Mouse (Mus musculus) neural tube, embryonic 11.5 days (tissue): ENCODE results near the gene Aifm2. TPM values are rescaled to one million over a fixed set of nuclear protein-coding genes. Genes with fewer than 3 reads are reported as not detected.

Experiments used
- ATAC-seq: fragments of 200-750 bp; cut with Nextera tagmentation; 2 replicates; pipeline ENCODE4 v1.8.0; 2017; ENCODE audit warnings: moderate number of reproducible peaks, mild to moderate bottlenecking, moderate TSS enrichment, moderate library complexity; ENCODE audit not compliant: insufficient read depth, low FRiP score, low TSS enrichment
- DNase-seq: peaks from one replicate; pipeline ENCODE4 v3.0.0-alpha.2; 2015; ENCODE audit warnings: low spot score
- H3K27ac ChIP-seq: fragments of 300-500 bp; sonication (generic); 2 replicates; pipeline ENCODE4 v1.5.1; 2014; ENCODE audit warnings: low read depth, mild to moderate bottlenecking, low read length
- H3K27me3 ChIP-seq: fragments of 300-500 bp; sonication (generic); 2 replicates; pipeline ENCODE4 v1.6.1; 2014; ENCODE audit warnings: mild to moderate bottlenecking, low read length, mixed read lengths; ENCODE audit not compliant: control insufficient read depth, insufficient read depth
- H3K36me3 ChIP-seq: fragments of 300-500 bp; sonication (generic); 2 replicates; pipeline ENCODE4 v1.6.1; 2014; ENCODE audit warnings: mild to moderate bottlenecking, low read length, moderate library complexity, mixed read lengths; ENCODE audit not compliant: control insufficient read depth, insufficient read depth
- H3K4me1 ChIP-seq: fragments of 300-500 bp; sonication (generic); 2 replicates; pipeline ENCODE4 v1.6.1; 2014; ENCODE audit warnings: low read length, mixed read lengths; ENCODE audit not compliant: control insufficient read depth, insufficient read depth
- H3K4me2 ChIP-seq: fragments of 300-500 bp; sonication (generic); 2 replicates; pipeline ENCODE4 v1.6.1; 2014; ENCODE audit warnings: low read depth, mild to moderate bottlenecking, moderate library complexity
- H3K4me3 ChIP-seq: fragments of 300-500 bp; sonication (generic); 2 replicates; pipeline ENCODE4 v1.5.1; 2014; ENCODE audit warnings: low read depth, low read length
- H3K9ac ChIP-seq: fragments of 300-500 bp; sonication (generic); 2 replicates; pipeline ENCODE4 v1.6.1; 2014; ENCODE audit warnings: mild to moderate bottlenecking, low read length
- H3K9me3 ChIP-seq: fragments of 300-500 bp; sonication (generic); 2 replicates; pipeline ENCODE4 v1.6.1; 2016; ENCODE audit warnings: low read length; ENCODE audit not compliant: control insufficient read depth
- WGBS: fragments of 180-500 bp; shearing (Covaris S2); extraction: QIAGEN DNeasy Blood & Tissue Kit; methylation state at CpG from one replicate; pipeline ENCODE4 v1.1.7; 2014; 5-methylcytosine and 5-hydroxymethylcytosine counted together
- polyA plus RNA-seq: library from polyadenylated mRNA; unstranded; fragments of >200 nt; fragmentation: Nextera tagmentation; extraction: Ambion mirVana; gene quantifications from 2 replicates; pipeline ENCODE4 v1.2.1, GENCODE M21; 2014

Gene Aifm2
- polyA plus RNA-seq, 1 experiment from 2014 or later: 11.8 TPM

DNA sequence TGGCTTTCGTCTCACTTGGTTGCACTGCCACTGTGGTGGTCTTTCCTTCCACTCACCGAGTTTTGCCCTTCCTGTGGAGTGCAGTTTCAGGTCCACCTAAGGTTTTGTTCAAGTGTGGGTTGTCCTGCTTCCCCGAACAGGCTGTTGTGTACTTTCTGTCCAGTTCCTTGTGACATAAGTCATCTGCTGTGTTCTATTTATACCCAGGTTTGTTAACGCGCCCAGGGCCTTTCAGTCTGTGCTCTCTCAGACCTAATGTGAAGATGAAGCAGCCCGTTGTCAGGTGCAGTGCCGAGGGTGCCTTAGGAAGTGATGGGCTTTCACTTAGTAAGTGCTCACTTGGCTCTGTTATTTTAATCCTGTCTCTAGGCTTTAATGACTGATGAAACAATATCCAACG lies 25.7 kb upstream of the Aifm2 start:
- Histone ChIP-seq H3K4me1 (no peaks in the 10 kb centered on the region), H3K27me3 (no peaks in the 10 kb centered on the region), H3K4me3 (no peak overlapping the region), H3K36me3 (peaks cover 18% of the 10 kb centered on the region), H3K4me2 (no peak overlapping the region), H3K27ac (no peak overlapping the region), H3K9me3 (no peaks in the 10 kb centered on the region), H3K9ac (no peak overlapping the region)
- DNase-seq (no peak), ATAC-seq (no peak)
- 92% methylated on average over 8 of the region's 8 CpGs for whole genome bisulfite sequencing

DNA sequence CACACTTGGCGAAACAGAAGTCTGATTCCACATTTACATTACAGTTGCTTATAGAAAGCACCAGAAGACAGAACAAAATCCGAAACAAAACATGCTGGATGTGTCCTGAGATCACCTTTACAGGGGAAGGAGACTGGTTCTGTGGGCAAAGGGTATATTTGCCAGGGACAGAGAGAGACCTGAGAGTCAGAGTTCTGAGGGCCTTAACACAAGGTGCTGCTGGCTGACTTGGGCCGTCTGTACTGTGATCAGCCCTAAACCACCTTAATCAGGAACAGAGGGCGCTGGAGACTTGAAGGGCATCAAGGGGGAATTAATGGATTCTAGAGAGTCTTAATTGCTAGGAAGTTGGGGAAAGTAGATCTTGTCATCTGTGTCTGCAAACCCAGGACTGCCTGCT lies 21.5 kb upstream of the Aifm2 start:
- Histone ChIP-seq H3K4me3 (no peak overlapping the region), H3K27ac (no peak overlapping the region), H3K9ac (no peak overlapping the region), H3K4me1 (peaks cover 11% of the 10 kb centered on the region), H3K9me3 (no peaks in the 10 kb centered on the region), H3K4me2 (no peak overlapping the region), H3K36me3 (peaks cover 13% of the 10 kb centered on the region), H3K27me3 (no peaks in the 10 kb centered on the region)
- no peak for ATAC-seq
- no peak for DNase-seq
- WGBS: 73% methylated on average over 4 of the region's 4 CpGs

DNA sequence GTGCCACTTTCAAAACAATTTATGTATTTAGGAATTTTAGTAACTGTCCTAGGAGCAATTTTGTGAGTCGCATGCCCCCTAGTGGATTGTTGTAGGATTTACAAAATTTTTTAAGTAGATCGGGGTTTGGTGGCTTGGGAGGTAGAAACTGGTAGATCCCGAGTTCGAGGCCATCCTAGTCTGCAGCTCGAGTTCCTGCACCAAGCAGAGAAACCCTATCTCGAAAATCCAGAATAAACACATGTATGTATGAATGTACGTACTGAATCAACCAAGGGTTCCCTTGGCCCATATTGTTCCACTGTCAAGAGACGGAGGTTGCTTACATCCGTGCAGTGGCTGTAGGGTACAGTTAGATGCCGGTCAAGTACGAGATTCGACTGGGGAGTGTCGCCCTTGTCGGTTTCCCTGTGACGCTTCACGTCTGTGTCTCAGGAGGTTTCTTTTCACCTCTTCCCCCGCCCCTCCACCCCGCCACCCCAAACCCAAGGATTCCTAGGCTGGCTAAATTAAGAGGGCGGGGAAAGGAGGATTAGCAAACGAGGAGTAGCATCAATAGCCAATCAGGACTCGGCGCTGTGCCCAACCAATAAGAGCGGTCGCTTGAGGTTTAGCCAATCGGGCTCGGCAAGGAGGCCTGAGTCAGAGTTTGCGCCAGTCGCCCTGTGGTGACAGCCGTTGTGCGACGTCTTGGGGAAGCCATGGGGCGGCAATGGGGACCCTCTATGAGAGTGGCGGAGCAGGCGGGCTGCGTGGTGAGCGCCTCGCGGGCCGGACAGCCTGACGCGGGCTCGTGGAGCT lies 20.0 kb upstream of the Aifm2 start, which contains the start of gene Tysnd1:
Gene Tysnd1 (plus strand): TSS at position 645 of the 801 bp plus-strand sequence.
- Histone ChIP-seq H3K4me2 (peak within 1 kb of the TSS; percentile 100), H3K27ac (no peak within 1 kb of the TSS), H3K27me3 (no peaks in the 10 kb centered on the region), H3K9me3 (no peaks in the 10 kb centered on the region), H3K4me3 (peak within 1 kb of the TSS; percentile 85), H3K4me1 (peaks cover 11% of the 10 kb centered on the region), H3K36me3 (peaks cover 13% of the 10 kb centered on the region), H3K9ac (peak within 1 kb of the TSS; percentile 63)
- WGBS: 1% methylated on average over 37 of the region's 42 CpGs
- ATAC-seq: peak; percentile 98
- DNase-seq: peak; percentile 94

DNA sequence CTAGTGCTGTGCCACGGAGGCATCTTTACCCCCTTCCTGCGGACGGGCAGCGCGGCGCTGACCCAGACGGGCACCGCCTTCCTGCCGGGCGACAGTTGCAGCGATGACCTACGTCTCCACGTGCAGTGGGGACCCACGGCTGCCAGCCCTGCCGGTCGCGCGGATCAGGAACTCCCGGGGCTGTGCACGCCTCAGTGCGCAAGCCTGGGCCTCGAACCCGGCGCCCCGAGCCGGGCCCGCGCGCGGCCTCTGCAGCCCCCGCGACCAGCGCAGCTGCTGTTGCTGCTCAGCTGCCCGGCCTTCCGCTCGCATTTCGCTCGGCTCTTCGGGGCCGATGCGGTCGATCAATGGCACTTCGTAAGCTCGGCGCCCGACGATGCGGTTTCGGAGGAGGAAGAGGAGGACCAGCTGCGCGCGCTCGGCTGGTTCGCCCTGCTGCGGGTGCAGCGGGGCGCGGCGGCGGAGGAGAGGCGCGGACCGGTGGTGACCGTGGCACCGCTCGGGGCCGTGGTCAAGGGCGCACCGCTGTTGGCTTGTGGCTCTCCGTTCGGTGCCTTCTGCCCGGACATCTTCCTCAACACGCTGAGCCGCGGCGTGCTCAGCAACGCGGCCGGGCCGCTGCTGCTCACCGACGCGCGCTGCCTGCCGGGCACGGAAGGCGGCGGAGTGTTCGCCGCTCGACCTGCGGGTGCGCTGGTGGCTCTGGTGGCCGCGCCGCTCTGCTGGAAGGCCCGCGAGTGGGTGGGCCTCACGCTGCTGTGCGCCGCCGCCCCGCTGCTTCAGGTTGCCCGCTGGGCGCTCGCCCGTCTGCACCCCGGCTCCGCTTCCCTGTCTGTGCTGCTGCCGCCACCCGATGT lies 19.1 kb upstream of the Aifm2 start:
- Histone ChIP-seq H3K36me3 (peaks cover 8% of the 10 kb centered on the region), H3K4me2 (peak overlapping the region; percentile 100), H3K4me1 (peaks cover 11% of the 10 kb centered on the region), H3K27me3 (no peaks in the 10 kb centered on the region), H3K9ac (peak overlapping the region; percentile 63), H3K4me3 (peak overlapping the region; percentile 85), H3K9me3 (no peaks in the 10 kb centered on the region), H3K27ac (no peak overlapping the region)
- ATAC-seq (peak; percentile 51), DNase-seq (peak; percentile 28)
- WGBS: 1% methylated on average over 92 of the region's 111 CpGs

DNA sequence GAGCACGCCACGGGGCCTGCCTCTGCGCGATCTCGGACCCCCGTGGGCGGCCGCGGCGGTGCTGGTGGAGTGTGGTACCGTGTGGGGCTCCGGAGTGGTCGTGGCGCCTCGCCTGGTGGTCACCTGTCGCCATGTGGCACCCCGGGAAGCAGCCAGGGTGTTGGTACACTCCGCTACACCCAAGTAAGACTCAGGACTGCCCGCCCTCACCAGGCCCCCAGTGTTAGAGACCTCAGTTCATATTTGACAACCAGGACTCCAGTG lies 18.6 kb upstream of the Aifm2 start:
- peaks cover 2% of the 10 kb centered on the region; the same call in 1 of the 2 replicates for H3K36me3 ChIP-seq
- no peak overlapping the region for H3K27ac ChIP-seq
- 13% methylated on average over 19 of the region's 19 CpGs for WGBS
- no peaks in the 10 kb centered on the region for H3K9me3 ChIP-seq
- no peak for ATAC-seq
- H3K4me1 ChIP-seq: peaks cover 11% of the 10 kb centered on the region
- no peak for DNase-seq
- H3K27me3 ChIP-seq: no peaks in the 10 kb centered on the region
- peak overlapping the region; percentile 85 for H3K4me3 ChIP-seq
- H3K4me2 ChIP-seq: peak overlapping the region; percentile 100
- peak overlapping the region; percentile 63 for H3K9ac ChIP-seq

DNA sequence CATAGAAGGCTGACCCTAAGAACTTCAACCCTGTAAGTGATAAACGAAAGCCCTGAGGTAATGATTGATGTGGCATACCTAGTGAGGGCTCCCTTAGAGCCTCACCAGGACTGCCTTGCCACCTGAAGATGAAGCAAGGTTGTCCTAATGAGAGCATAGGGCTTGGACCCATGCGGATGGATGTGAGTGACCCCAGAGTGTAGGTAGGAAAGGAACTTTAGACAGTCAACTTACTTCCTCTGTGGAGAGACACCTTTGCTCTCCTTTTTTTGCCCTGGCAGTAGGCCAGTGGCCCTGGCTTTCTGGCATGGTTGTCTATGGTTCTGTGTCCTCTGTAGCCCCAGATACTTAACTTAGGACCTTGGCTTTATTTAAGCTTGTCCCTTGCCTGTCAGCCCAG lies 18.0 kb upstream of the Aifm2 start:
- DNase-seq: no peak
- WGBS: 90% methylated on average over 2 of the region's 2 CpGs

DNA sequence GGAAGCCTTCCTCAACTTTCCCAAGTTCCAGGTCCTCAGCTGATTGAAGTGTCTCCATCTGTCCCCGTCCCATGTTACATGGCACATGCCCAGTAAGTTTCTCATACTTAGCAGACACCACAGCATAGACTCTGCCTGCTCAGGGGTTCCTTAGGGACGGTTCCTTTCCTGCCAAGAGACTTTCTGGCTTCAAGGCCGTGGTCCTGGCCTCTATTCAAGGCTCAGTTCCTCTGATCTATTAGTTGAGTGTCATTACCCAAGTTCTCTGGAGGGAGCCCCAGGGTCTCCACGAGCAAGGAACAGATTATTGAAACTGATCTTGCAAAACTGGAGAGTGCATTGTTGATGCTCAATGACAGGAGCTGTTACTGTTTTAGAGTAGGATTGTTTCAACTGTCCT lies 10.4 kb upstream of the Aifm2 start:
- Histone ChIP-seq H3K27ac (no peak overlapping the region), H3K4me1 (no peaks in the 10 kb centered on the region), H3K9ac (no peak overlapping the region), H3K4me3 (no peak overlapping the region), H3K4me2 (no peak overlapping the region), H3K9me3 (no peaks in the 10 kb centered on the region), H3K36me3 (peaks cover 6% of the 10 kb centered on the region), H3K27me3 (no peaks in the 10 kb centered on the region)
- no peak for DNase-seq
- no peak for ATAC-seq
- WGBS: 82% methylated on average over 4 of the region's 4 CpGs

More for the DNA sequence above, 18.0 kb upstream of the Aifm2 start:
- no peak overlapping the region for H3K27ac ChIP-seq
- no peaks in the 10 kb centered on the region for H3K27me3 ChIP-seq
- peak overlapping the region; percentile 85 for H3K4me3 ChIP-seq
- H3K4me1 ChIP-seq: peaks cover 11% of the 10 kb centered on the region
- H3K9me3 ChIP-seq: no peaks in the 10 kb centered on the region
- no peak overlapping the region for H3K9ac ChIP-seq
- peaks cover 6% of the 10 kb centered on the region; the same call in 1 of the 2 replicates for H3K36me3 ChIP-seq
- no peak for ATAC-seq
- H3K4me2 ChIP-seq: peak overlapping the region; percentile 100

DNA sequence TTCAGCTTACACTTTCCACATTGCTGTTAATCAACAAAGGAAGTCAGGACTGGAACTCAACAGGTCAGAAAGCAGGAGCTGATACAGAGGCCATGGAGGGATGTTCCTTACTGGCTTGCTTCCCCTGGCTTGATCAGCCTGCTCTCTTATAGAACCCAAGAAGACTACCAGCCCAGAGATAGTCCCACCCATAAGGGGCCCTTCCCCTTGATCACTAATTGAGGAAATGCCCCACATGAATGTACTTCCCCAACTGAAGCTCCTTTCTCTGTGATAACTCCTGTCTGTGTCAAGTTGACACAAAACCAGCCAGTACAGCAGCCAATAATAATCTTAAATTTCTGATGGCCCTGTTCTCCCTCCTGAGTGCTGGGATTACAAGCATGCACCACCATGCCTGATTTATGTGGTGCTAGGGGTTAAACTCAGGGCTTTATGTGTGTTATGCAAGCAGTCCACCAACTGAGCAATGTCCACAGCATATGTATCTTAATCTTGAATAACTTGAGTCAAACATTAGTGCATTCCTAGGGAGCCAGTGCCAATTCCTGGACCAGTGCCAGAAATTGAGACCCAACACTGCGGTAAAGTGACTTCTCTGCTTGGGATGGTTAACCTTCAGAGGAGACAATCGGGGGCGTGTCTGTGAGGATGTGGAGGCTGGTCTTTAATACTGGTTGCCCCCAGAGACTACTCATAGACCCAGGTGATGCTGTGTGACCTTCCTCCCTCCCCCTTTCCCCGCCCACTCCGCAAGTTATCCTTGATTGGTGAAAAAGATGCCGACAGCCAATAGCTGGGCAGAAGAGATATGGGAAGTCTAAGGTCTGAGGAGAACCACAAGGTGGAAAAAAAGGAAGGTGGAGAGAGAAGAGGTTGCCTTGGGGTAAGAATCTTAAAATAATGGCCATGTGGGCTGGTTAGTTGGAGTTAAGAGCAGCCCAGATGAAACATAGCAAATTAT lies 8.4 kb upstream of the Aifm2 start:
- H3K27me3 ChIP-seq: no peaks in the 10 kb centered on the region
- H3K4me2 ChIP-seq: no peak overlapping the region
- H3K9ac ChIP-seq: no peak overlapping the region
- H3K9me3 ChIP-seq: no peaks in the 10 kb centered on the region
- no peaks in the 10 kb centered on the region for H3K4me1 ChIP-seq
- H3K4me3 ChIP-seq: no peak overlapping the region
- peaks cover 6% of the 10 kb centered on the region for H3K36me3 ChIP-seq
- DNase-seq: no peak
- ATAC-seq: no peak
- 76% methylated on average over 6 of the region's 6 CpGs for WGBS
- H3K27ac ChIP-seq: no peak overlapping the region
